Mouse (Mus musculus) forebrain, embryonic 15.5 days (tissue): ENCODE measurements around the gene Acr. TPM values are rescaled to one million over a fixed set of nuclear protein-coding genes. Genes with fewer than 3 reads are reported as not detected.
A peak's percentile ranks its signal among the peaks of the same experiment; 100 is the strongest.

Experiments
- ATAC-seq: fragments of 200-750 bp; cut with Nextera tagmentation; replicated peaks from 2 replicates; pipeline ENCODE4 v1.8.0; 2017; ENCODE audit warnings: mild to moderate bottlenecking, moderate TSS enrichment, moderate library complexity
- H3K27ac ChIP-seq: fragments of 300-500 bp; sonication (generic); replicated peaks from 2 replicates; pipeline ENCODE4 v1.5.1; 2015; ENCODE audit warnings: mild to moderate bottlenecking, inconsistent platforms
- H3K27me3 ChIP-seq: fragments of 300-500 bp; sonication (generic); 2 replicates; pipeline ENCODE4 v1.6.1; 2015; ENCODE audit warnings: inconsistent platforms
- H3K36me3 ChIP-seq: fragments of 300-500 bp; sonication (generic); 2 replicates; pipeline ENCODE4 v1.6.1; 2015; ENCODE audit warnings: mild to moderate bottlenecking, inconsistent platforms
- H3K4me1 ChIP-seq: fragments of 300-500 bp; sonication (generic); 2 replicates; pipeline ENCODE4 v1.6.1; 2015; ENCODE audit warnings: inconsistent platforms
- H3K4me2 ChIP-seq: fragments of 300-500 bp; sonication (generic); replicated peaks from 2 replicates; pipeline ENCODE4 v1.6.1; 2015; ENCODE audit warnings: mild to moderate bottlenecking, inconsistent platforms
- H3K4me3 ChIP-seq: fragments of 300-500 bp; sonication (generic); 2 replicates; pipeline ENCODE4 v1.5.1; 2015; ENCODE audit warnings: mild to moderate bottlenecking, inconsistent platforms
- H3K9ac ChIP-seq: fragments of 300-500 bp; sonication (generic); replicated peaks from 2 replicates; pipeline ENCODE4 v1.6.1; 2015; ENCODE audit warnings: mild to moderate bottlenecking, inconsistent platforms
- H3K9me3 ChIP-seq: fragments of 300-500 bp; sonication (generic); 2 replicates; pipeline ENCODE4 v1.6.1; 2016; ENCODE audit warnings: inconsistent platforms
- WGBS: fragments of 180-500 bp; shearing (Covaris S2); methylation state at CpG from one replicate; pipeline ENCODE4 v1.1.7; 2015; ENCODE audit warnings: mixed read lengths; 5-methylcytosine and 5-hydroxymethylcytosine counted together
- polyA plus RNA-seq: library from polyadenylated mRNA; unstranded; fragments of >200 nt; fragmentation: Nextera tagmentation; extraction: Ambion mirVana; gene quantifications from 2 replicates; pipeline ENCODE4 v1.2.1, GENCODE M21; 2015

Acr gene
- polyA plus RNA-seq, 1 experiment from 2014 or later, result 1.6 TPM

- WGBS, result 1% methylated on average over 35 of the region's 35 CpGs
- peak; percentile 95 for ATAC-seq
These were observed 23.8 kb downstream of the Acr start, which contains the start of gene Rabl2 for GRCm38 (mm10) chr15:89591723-89592455. Rabl2 (minus strand) TSS chr15:89591923.

DNA sequence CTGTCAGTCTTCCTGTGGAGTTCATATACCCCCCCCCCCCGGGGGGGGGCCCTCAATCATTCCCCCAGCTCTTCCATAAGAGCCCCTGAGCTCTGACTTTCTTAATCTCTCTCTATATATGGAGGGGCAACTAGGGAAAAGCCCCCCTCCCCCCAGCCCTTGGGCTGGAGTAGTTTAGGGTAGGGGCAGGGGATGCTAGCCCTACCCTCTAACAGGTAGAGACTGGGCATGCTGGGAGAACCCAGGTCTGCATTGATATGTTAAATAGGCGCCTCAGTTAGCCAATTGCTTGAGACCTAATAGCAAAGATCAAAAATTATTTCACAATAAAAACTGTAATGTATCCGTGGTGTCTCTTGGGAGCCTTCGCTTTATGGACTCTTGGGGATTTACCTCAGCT, 24.4 kb downstream of the Acr start:
- Histone ChIP-seq H3K9me3 (no peaks in the 10 kb centered on the region), H3K9ac (no peak overlapping the region), H3K27me3 (no peaks in the 10 kb centered on the region), H3K36me3 (0 out of 2 replicates have a peak, but pooled peaks cover 3% of the 10 kb centered on the region), H3K4me3 (peak overlapping the region; percentile 57), H3K4me1 (peaks cover 15% of the 10 kb centered on the region), H3K4me2 (peak overlapping the region; percentile 71), H3K27ac (no peak overlapping the region)
- ATAC-seq, result peak; percentile 20; the same call in 1 of the 2 replicates
- 47% methylated on average over 4 of the region's 4 CpGs for WGBS

More at GRCm38 (mm10) chr15:89591723-89592455, 23.8 kb downstream of the Acr start, which contains the start of gene Rabl2:
- H3K9ac ChIP-seq, result peak within 1 kb of the TSS; percentile 53
- H3K27me3 ChIP-seq, result no peaks in the 10 kb centered on the region
- H3K9me3 ChIP-seq, result no peaks in the 10 kb centered on the region
- H3K36me3 ChIP-seq, result peaks cover 7% of the 10 kb centered on the region; the same call in 1 of the 2 replicates
- H3K4me1 ChIP-seq, result peaks cover 15% of the 10 kb centered on the region
- peak within 1 kb of the TSS; percentile 61 for H3K27ac ChIP-seq
- H3K4me3 ChIP-seq, result peak within 1 kb of the TSS; percentile 57
- H3K4me2 ChIP-seq, result peak within 1 kb of the TSS; percentile 71

- 72% methylated on average over 12 of the region's 12 CpGs for WGBS
- no peak overlapping the region for H3K27ac ChIP-seq
- H3K9ac ChIP-seq, result no peak overlapping the region
- no peaks in the 10 kb centered on the region; the same call in 1 of the 2 replicates for H3K4me1 ChIP-seq
- ATAC-seq, result no peak
- H3K4me2 ChIP-seq, result no peak overlapping the region
- H3K36me3 ChIP-seq, result no peaks in the 10 kb centered on the region
- no peak overlapping the region for H3K4me3 ChIP-seq
- no peaks in the 10 kb centered on the region for H3K9me3 ChIP-seq
- no peaks in the 10 kb centered on the region for H3K27me3 ChIP-seq
These were observed 37.9 kb downstream of the Acr start for GRCm38 (mm10) chr15:89605822-89606570.

GRCm38 (mm10) chr15:89607480-89607879, 39.4 kb downstream of the Acr start:
- H3K27ac ChIP-seq, result no peak overlapping the region
- no peaks in the 10 kb centered on the region for H3K9me3 ChIP-seq
- WGBS, result 86% methylated on average over 8 of the region's 8 CpGs
- H3K4me3 ChIP-seq, result no peak overlapping the region
- H3K36me3 ChIP-seq, result no peaks in the 10 kb centered on the region
- no peak overlapping the region for H3K9ac ChIP-seq
- no peak for ATAC-seq
- H3K27me3 ChIP-seq, result no peaks in the 10 kb centered on the region
- H3K4me1 ChIP-seq, result no peaks in the 10 kb centered on the region; the same call in 1 of the 2 replicates
- H3K4me2 ChIP-seq, result no peak overlapping the region

- H3K27ac ChIP-seq, result no peak overlapping the region
- H3K4me2 ChIP-seq, result no peak overlapping the region
- H3K9ac ChIP-seq, result no peak overlapping the region
- ATAC-seq, result no peak
- no peak overlapping the region for H3K4me3 ChIP-seq
- H3K27me3 ChIP-seq, result no peaks in the 10 kb centered on the region
- 86% methylated on average over 9 of the region's 9 CpGs for WGBS
- no peaks in the 10 kb centered on the region; the same call in 1 of the 2 replicates for H3K4me1 ChIP-seq
- H3K36me3 ChIP-seq, result no peaks in the 10 kb centered on the region
- H3K9me3 ChIP-seq, result no peaks in the 10 kb centered on the region
These were observed 39.8 kb downstream of the Acr start for GRCm38 (mm10) chr15:89607888-89608287.

GRCm38 (mm10) chr15:89622312-89622958, 54.3 kb downstream of the Acr start:
- Histone ChIP-seq H3K36me3 (no peaks in the 10 kb centered on the region), H3K9ac (no peak overlapping the region), H3K4me1 (no peaks in the 10 kb centered on the region; the same call in 1 of the 2 replicates), H3K4me3 (no peak overlapping the region), H3K27me3 (no peaks in the 10 kb centered on the region), H3K4me2 (no peak overlapping the region), H3K27ac (no peak overlapping the region), H3K9me3 (no peaks in the 10 kb centered on the region)
- WGBS, result 74% methylated on average over 12 of the region's 12 CpGs
- ATAC-seq, result peak; percentile 32

GRCm38 (mm10) chr15:89622959-89623625, 55.0 kb downstream of the Acr start:
- Histone ChIP-seq H3K4me2 (no peak overlapping the region), H3K9me3 (no peaks in the 10 kb centered on the region), H3K4me1 (no peaks in the 10 kb centered on the region; the same call in 1 of the 2 replicates), H3K27me3 (no peaks in the 10 kb centered on the region), H3K27ac (no peak overlapping the region), H3K36me3 (no peaks in the 10 kb centered on the region), H3K9ac (no peak overlapping the region), H3K4me3 (no peak overlapping the region)
- WGBS, result 69% methylated on average over 5 of the region's 5 CpGs
- peak; percentile 38; the same call in 1 of the 2 replicates for ATAC-seq

DNA sequence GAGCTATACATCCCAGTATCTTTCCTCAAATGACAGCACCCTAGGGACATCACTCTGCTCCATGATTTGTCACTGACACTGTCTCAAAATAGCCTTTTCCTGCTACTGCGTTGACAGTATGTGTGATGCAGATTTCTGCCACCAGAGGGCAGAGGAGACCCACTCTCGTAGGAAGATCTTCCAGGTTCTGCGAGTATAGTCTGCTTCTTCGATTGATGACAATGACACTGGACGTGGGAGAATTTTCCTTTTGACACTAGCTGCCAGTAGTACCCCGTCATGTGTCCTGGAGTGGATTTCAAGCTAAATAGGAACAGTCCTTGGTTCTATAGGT, 55.5 kb downstream of the Acr start:
- H3K4me1 ChIP-seq, result no peaks in the 10 kb centered on the region; the same call in 1 of the 2 replicates
- H3K9me3 ChIP-seq, result no peaks in the 10 kb centered on the region
- no peak overlapping the region for H3K4me2 ChIP-seq
- no peaks in the 10 kb centered on the region for H3K36me3 ChIP-seq
- no peak overlapping the region for H3K27ac ChIP-seq
- 5% methylated on average over 6 of the region's 6 CpGs for WGBS
- H3K27me3 ChIP-seq, result no peaks in the 10 kb centered on the region
- no peak overlapping the region for H3K4me3 ChIP-seq
- H3K9ac ChIP-seq, result no peak overlapping the region
- ATAC-seq, result peak; percentile 43; the same call in 1 of the 2 replicates

Other genes with a start within 250 kb of the Acr start
- not detected in 2 replicates for gene Adm2, start 245.6 kb upstream of the Acr start, polyA plus RNA-seq
- gene Miox, start 233.9 kb upstream of the Acr start, polyA plus RNA-seq, result not detected in 2 replicates
- 31.6 and 33.0 TPM in 2 replicates for gene Lmf2, start 212.7 kb upstream of the Acr start, polyA plus RNA-seq
- gene Ncaph2, start 212.6 kb upstream of the Acr start, polyA plus RNA-seq, result 127 and 149 TPM in 2 replicates
- gene Sco2, start 194.5 kb upstream of the Acr start, polyA plus RNA-seq, result 9.0 and 10.2 TPM in 2 replicates
- gene Tymp, start 191.3 kb upstream of the Acr start, polyA plus RNA-seq, result 1.8 and 2.4 TPM in 2 replicates
- 1.8 and 4.0 TPM in 2 replicates for gene Odf3b, start 189.0 kb upstream of the Acr start, polyA plus RNA-seq
- not detected in 2 replicates for gene Klhdc7b, start 183.4 kb upstream of the Acr start, polyA plus RNA-seq
- gene Syce3, start 157.8 kb upstream of the Acr start, polyA plus RNA-seq, result not detected in 2 replicates
- gene Cpt1b, start 142.5 kb upstream of the Acr start, polyA plus RNA-seq, result 0.52 and 0.95 TPM in 2 replicates
- gene C730034F03Rik, start 138.7 kb upstream of the Acr start, polyA plus RNA-seq, result 5.5 and 6.4 TPM in 2 replicates
- 0.29 TPM in 1 of 2 replicates, not detected in the other for gene Gm44502, start 138.6 kb upstream of the Acr start, polyA plus RNA-seq
- 70.5 and 75.8 TPM in 2 replicates for gene Chkb, start 138.4 kb upstream of the Acr start, polyA plus RNA-seq
- 65.0 and 68.2 TPM in 2 replicates for gene Mapk8ip2, start 114.4 kb upstream of the Acr start, polyA plus RNA-seq
- 23.6 and 23.8 TPM in 2 replicates for gene Arsa, start 90.9 kb upstream of the Acr start, polyA plus RNA-seq
- 10.7 and 13.0 TPM in 2 replicates for gene Shank3, start 68.7 kb upstream of the Acr start, polyA plus RNA-seq
- 55.7 and 55.9 TPM in 2 replicates for gene Rabl2, start 23.6 kb downstream of the Acr start, polyA plus RNA-seq